Mouse (Mus musculus) T-helper 1 cell (primary cell): ENCODE data around the gene Glb1.
"Not testable (repeated sequence)": the region's sequence is repeated elsewhere in the genome, so short reads cannot be mapped to it uniquely, and the experiment has no call there.

ENCODE experiments used
- in situ Hi-C: fragments of 300-600 bp; cut with MboI, MseI; formaldehyde crosslinking; loops from one replicate; pipeline ENCODE4 v1.15.1; 2025; ENCODE audit warnings: high pct_unique_total_duplicates

Gene Glb1

GRCm38 (mm10) chr9:114400949-114401684 lies at the start of gene Glb1, which contains the start of gene Tmppe:
TSS of gene Glb1 (plus strand) at chr9:114401076.
TSS of gene Tmppe (plus strand) at chr9:114401105.
- in situ Hi-C loops = no loop called here

DNA sequence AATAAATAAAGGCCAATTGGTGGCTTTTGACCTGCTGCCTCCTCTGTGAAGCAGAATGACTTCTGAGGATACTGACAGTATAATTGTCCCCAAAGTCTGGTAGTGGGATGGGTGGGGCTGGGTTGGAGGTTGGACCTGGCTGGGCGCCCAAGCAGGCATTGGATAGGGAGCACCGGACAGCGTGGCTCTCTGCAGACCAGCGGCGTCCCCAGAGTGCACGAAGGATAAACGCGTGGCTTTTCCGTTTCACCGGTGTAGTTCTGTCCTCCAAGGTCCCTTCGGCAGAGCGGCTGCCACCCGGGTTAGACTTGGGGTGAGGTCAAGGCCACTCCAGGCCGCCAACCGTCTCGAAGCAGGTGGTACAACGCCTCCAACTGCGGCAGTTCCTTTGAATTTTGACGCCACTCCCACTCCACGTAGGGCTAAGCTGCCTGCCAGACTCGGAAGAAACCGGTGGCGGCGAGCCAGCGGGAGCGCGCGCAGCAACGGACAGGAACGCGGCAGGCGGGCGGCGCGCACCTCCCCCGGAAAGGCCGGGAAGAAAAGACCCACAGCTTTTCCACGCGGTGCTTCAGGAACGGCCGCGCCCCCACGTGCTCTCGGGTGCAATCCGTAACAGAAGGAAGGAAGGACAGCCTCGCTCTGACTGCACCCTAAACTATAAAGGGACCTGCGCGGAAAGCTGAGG lies 32.9 kb upstream of the Glb1 start:
- in situ Hi-C loops = loop anchor here (5.0 kb wide), 1 partner anchor 51 kb away; no protein-coding TSS in a partner anchor

- in situ Hi-C loops = loop anchor here (5.0 kb wide), 1 partner anchor 51 kb away; no protein-coding TSS in a partner anchor
Measured at GRCm38 (mm10) chr9:114368471-114368858, 32.4 kb upstream of the Glb1 start.

- in situ Hi-C loops = loop anchor here (5.0 kb wide), 1 partner anchor 52 kb away; no protein-coding TSS in a partner anchor
Measured at GRCm38 (mm10) chr9:114369389-114369788, 31.5 kb upstream of the Glb1 start.

DNA sequence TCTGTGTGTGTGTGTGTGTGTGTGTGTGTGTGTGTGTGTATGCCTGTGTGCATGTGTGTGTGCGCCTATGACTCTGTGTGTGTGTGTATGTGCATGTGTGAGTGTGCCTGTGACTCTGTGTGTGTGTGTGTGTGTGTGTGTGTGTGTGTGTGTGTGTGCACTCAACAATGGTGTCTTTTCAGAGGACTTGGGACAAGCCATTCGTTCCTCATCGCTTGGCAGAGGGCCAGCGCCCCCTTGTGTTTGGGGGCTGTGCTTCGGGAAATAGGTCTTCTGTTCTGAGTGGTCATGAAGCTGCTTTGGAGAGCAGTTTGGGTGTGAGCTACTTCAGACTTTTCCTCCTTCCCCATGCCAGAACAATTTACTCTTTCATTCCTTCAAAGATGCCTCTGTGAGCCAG lies 29.2 kb upstream of the Glb1 start:
- in situ Hi-C loops = not testable (repeated sequence)

DNA sequence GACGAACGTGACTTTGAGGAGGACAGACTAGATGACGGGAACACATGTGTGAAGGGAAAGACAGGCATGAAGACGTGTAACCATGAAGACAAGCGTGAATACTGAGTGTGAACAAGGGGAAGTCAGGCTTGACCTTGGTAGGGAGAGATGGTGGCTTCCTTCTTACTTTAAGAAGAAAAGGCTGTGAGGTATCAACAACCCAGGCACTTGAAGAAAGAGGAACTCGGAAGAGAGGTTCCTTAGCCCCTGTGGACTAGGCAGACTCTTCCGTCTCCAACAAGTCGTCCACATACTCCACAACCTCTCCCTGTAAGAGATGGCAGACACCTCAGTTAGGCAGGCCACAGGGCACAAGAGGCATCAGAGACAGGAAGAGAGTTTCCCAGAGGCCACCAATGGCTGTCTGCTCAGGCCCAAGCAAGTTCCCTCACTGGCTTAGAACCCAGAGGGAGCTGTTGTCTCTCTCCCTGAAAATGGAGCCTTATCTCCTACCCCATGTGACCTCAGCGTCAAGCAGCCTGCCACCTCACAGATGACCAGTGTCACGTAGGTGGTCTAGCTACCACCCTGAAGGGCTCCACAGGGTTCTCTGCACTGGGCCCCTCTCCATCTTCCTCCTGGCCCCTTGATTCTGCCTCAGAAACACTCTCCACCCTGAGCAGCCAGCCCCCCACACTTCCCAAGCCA lies 25.5 kb upstream of the Glb1 start:
- in situ Hi-C loops = no loop called here

- in situ Hi-C loops = no loop called here
Measured at GRCm38 (mm10) chr9:114377168-114377567, 23.7 kb upstream of the Glb1 start.

DNA sequence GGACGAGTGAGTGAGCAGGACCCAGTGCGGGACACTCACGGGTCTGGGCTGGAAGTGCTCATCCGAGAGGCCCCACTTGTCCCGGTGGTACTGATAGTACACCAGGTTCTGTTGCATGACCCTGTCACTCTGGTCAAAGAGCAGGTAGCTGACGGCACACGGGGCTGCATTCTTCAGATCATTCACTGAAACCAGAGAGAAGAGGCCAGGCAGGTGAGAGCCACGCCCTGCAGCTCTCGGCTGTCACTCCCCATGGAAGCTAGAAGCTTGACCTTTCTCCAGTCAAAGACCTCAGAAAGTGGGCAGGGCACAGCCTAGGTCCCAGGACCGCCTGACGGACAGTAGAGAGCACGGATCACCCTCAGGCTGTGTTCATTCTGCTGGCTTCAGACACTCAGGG lies 21.0 kb upstream of the Glb1 start:
- in situ Hi-C loops = no loop called here

DNA sequence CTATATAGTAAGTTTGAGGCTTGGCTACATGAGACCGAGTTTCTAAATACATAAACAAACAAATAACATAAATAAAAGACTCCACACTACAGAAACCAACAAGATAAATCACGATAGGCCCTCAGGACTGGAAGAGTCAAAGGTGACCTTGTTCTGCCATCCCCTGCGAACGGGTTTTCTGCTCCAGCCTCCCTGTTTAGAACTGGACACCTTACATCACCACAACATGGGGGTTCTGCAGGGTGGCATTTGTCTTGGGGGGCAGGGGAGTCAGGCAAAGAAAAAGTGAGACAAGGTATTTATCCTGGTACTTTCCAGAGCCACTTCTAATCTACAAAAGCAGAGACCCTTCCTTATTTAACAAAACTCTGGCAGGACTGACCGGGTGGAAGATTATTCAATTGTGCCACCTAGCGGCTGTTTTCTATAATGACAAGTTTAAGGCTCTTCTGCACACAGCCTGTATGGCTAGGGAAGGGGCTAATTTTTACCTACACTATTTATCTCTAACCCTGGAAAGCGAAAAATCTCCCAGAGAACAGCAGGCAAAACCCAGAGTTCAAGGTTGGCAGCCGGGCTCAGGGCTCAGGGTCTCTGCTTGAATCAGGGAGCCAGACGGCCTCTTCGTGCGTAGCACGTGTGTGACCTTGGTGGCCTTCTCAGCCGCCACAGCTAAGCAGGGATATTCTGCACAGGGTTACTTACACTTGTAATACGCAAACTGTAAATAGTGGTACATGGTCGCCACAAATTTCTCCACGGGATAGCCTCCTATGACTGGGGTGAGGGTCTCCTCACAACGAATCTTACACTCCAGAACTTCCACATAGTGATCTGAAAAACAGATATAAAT lies 19.8 kb upstream of the Glb1 start:
- in situ Hi-C loops = no loop called here

DNA sequence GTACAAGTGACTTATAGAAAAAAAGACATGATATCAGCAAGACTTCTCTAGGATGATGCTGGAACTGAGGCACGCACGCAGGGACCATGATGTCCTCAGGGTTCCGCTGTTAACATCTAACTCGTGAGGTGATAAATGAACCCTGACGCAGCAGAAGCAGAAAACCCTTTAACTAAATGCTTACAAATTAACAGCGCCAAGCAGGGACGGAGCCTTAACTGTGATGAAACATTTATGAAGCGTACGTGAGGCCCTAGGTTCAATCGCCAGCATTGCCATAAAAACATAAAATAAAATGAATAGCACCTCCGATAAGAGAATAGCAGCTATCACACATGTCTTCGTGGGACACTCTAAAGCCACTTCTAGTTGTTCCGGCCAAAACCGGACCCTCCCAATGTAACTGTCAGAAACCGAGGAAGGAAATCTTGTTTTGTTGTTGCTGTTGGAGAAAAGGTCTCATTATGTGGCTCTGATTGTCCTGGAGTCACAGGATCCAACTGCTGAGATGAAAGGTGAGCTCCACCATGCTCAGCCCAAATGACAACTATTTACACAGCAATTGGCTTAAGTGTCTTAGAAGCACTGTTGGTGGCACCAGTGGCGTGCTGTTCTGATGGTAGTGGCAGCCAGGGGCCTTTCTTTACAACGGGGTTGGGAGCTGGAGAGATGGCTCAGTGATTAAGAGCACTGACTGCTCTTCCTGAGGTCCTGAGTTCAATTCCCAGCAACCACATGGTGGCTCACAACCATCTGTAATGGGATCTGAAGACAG lies 17.8 kb upstream of the Glb1 start:
- in situ Hi-C loops = no loop called here

DNA sequence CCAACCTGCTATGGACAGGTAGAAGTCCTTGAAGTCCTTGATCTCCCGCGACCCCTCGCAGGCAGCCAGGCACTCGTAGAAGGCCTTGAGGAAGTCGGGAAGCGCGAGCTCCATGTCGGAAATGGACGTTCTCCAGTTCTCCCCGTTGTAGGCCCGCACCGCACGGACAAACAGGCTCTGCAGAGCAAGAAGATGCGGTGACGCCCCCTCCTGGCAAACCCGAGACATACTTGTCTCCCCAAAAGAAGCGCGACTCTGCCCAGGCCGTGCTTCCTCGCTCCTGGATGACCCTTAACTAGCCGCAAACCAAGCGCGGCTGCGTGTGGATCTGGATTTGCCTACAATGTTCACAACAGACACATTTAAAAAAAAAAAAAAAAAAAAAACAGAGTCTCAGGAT lies 16.2 kb upstream of the Glb1 start:
- in situ Hi-C loops = no loop called here

DNA sequence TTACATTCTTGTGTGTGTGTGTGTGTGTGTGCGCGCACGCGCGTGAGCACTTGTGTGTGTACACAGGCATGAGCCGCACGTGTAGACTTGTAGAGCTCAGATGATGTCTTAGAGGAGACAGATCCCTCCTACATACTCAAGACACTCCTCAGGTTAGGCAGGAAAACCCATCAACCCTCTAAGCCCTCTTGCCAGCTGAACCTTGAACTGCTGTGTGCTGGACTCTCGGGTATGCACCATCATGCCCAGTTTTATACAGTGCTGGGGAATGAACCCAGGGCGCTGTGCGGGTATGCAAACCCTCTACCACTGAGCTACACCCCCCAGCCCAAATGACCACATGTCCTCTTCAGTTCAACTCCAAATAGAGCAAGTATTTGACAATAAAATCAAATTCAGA lies 15.7 kb upstream of the Glb1 start:
- in situ Hi-C loops = no loop called here

DNA sequence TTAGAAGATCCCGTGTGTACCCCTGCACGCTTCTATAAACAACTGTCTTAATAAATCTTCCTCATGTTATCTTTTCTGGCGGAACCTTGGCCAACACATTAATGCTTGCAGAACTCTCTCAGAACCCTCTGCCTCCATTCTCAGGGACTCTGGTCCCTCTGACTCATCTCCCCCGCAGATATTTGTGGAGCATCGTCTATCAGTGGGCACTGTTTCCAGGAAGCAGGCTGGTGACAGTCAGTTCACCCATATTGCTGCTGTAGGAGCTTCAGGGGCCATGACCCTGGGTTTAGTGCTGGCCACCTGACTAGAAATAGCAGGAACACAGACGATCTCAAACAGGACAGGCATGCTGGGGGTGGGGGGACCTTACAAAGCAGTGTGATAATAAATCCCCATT lies 13.8 kb upstream of the Glb1 start:
- in situ Hi-C loops = no loop called here

GRCm38 (mm10) chr9:114388288-114388687 lies 12.6 kb upstream of the Glb1 start:
- in situ Hi-C loops = no loop called here

- in situ Hi-C loops = no loop called here
Measured at GRCm38 (mm10) chr9:114388701-114389370, 12.0 kb upstream of the Glb1 start.

DNA sequence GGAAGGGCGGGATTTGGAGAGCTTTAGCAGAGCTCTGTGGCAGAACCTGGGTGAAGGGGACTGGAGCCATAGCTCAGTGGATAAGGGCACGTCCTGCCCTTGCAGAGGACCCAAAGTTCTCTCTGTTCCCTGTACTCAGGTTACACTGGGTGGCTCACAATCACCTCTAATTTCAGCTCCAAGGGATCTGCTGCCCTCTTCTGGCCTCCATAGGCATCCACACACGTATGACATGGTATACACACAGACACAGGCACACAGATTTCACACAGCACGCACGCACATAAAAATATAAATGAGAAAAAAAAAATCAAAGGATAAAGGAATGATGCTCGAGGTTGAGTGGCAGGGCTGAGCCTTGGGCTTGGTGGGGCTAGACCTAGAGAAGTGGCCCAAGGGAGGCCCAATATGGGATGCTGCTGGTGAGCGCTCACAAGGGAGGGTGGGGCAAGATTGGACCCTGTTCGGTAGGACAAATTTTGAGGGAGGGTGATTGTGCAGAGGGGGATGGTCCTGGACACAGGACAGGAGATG lies 11.4 kb upstream of the Glb1 start:
- in situ Hi-C loops = no loop called here

- in situ Hi-C loops = no loop called here
Measured at GRCm38 (mm10) chr9:114389905-114390748, 10.7 kb upstream of the Glb1 start, which contains the start of gene Crtap. TSS of gene Crtap (minus strand) at chr9:114390675.

DNA sequence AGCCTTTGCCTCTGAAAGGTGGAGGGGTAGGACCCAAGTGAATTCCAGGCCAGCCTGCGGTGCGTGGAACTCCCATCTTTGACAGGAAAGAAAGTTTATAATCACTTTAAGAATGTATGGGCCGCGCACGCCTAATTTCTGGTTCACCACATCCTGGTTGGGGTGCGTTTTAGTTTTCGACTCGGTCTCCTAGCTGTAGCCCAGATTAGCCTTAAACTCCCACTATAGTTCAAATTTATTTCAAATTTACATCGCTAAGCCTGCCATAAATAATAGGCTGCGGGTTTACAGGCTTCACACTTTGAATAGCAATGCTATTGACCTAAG lies 10.2 kb upstream of the Glb1 start:
- in situ Hi-C loops = no loop called here

DNA sequence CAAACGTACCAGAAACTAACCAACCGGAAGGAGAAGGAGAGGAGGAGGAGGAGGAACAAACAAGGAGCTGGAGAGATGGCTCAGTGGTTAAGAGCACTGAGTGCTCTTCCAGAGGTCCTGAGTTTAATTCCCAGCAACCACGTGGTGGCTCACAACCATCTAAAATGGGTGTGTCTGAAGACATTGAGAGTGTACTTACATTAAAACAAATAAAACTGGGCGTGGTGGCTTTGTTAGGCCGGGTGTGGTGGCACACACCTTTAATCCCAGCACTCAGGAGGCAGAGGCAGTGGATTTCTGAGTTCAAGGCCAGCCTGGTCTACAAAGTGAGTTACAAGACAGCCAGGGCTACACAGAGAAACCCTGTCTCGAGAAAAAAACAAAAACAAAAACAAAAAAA lies 6.7 kb upstream of the Glb1 start:
- in situ Hi-C loops = not testable (repeated sequence)
